Mouse (Mus musculus) kidney, adult 11 months (tissue): ENCODE measurements around the gene BC107364.
"Not testable (repeated sequence)": the region's sequence is repeated elsewhere in the genome, so short reads cannot be mapped to it uniquely, and the experiment has no call there.

Experiments used
- DNase-seq: peaks from one replicate; pipeline ENCODE4 v3.0.0; 2022

Gene BC107364

GRCm38 (mm10) chr3:96449762-96450585 is 2.1 kb downstream of the BC107364 start:
- not testable (repeated sequence) for DNase-seq

- DNase-seq = no peak
Measured at GRCm38 (mm10) chr3:96445436-96445835, 6.7 kb downstream of the BC107364 start.

DNA sequence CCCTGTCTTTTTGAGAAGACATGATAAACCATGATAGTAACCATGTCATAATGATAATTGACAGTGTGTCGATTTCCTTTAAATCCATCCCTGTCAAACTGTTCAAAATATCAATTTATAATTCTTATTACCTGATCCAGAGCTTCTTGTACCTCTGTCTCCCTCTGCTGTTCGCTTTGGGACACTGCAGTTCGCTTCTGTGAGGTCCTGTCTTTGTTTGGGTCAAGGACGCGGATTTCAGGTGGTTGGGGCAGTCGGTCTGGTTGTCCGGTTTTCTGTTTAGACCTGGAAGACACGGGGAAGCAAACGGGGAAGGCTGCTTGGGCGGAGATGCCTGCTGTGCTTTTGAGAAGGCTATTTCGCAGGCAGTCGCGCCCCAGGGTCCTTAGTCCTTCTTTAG is 11.5 kb downstream of the BC107364 start:
- peak; percentile 52 for DNase-seq

- no peak for DNase-seq
Measured at GRCm38 (mm10) chr3:96435557-96436091, 16.5 kb downstream of the BC107364 start.

GRCm38 (mm10) chr3:96432207-96432606 is 19.9 kb downstream of the BC107364 start:
- DNase-seq = no peak

DNA sequence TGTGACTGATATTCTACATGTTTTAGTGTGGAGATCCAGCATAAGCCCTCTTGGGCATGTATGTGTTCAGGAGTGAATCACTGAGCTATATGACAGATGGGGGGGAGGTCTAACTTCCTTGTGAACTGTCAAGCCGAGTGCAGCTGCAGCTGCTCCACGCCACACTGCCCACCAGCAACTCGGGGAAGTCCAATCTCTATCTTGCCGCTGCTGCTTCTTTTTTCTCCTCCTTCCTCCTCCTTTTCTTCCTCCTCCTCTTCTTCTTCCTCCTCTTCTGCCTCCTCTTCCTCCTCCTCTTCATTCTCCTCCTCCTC is 22.3 kb downstream of the BC107364 start:
- DNase-seq = no peak

DNA sequence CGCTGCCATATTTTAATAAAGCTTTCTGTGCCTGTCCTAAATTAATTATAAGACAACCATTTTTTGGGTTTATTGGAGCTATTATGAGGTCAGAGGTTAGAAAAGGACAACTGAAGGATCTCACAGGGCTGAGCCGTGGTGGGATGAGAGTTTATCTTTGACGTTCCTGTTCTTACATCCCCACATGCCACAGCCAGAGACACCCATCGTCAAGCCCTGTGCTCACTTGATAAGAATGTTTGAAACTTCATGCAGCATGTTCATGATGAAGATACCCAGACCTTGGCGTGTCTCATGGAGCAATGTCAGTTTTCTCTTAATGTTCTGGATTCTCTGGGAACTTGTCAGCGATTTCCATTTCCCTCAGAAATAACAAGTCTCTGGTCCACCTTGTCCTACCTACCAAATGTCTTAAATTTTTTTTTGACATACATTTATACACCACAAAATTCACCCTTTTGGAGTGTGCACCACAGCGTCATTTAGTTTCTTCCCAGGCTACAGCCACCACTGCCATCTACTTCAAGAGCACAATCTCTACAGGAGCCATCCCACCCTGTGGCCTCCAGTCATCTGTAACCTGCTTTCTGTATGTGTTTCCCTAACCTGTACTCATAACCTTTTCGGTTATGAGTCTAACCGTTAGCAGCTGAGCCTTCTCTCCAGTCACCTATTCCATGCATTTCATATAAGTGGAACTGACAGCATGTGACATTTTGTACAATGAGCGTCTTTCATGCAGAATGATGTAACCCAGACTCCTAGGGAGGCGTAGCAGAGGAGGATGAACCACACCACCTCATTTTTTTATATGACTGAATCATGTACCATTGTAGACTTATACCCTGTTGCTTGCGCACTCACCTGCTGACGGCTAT is 22.9 kb downstream of the BC107364 start:
- DNase-seq = no peak

GRCm38 (mm10) chr3:96427761-96428462 is 24.2 kb downstream of the BC107364 start:
- DNase-seq = peak; percentile 7

- no peak for DNase-seq
Measured at GRCm38 (mm10) chr3:96427311-96427710, 24.8 kb downstream of the BC107364 start.

DNA sequence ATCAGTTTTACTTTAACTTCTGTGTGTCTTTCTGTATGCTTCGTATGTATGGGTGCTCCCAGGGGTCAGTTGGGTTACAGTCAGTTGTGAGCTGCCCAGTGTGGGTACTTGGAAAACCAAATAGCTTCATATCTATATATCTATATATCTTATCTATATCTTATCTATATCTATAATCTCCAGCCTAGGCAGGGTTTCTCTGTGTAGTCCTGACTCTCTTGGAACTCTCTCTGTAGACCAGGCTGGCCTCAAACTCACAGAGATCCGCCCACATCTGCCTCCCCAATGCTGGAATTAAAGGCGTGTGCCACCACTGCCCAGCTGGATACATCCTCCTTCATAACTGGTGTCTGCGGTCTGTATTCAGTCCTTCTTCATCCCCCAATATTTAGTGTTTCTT is 25.8 kb downstream of the BC107364 start:
- DNase-seq = no peak

GRCm38 (mm10) chr3:96424447-96424846 is 27.7 kb downstream of the BC107364 start:
- not testable (repeated sequence) for DNase-seq

GRCm38 (mm10) chr3:96423889-96424288 is 28.2 kb downstream of the BC107364 start:
- no peak for DNase-seq

DNA sequence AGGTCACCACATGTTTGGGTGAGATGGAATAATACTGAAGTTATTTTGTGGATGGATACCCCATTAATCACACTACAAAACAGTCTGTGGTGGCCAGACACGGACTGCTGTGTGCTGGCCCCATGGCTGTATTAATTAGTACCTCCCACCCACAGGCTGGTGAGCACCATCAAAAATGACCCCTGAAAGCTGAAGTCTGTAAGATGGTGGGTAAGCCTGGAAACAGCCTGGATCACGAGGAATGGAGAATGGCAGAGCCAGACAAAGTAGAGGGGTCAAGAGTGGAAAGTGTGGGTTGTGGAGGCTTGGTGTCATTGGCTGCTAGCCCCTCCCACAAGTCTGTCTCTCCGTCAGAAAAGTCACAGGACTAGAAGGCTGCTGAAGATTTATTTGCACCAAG is 31.3 kb downstream of the BC107364 start:
- DNase-seq = no peak

GRCm38 (mm10) chr3:96418902-96419301 is 33.2 kb downstream of the BC107364 start:
- not testable (repeated sequence) for DNase-seq

GRCm38 (mm10) chr3:96417850-96418815 is 34.0 kb downstream of the BC107364 start:
- DNase-seq = no peak

GRCm38 (mm10) chr3:96416595-96416994 is 35.5 kb downstream of the BC107364 start:
- no peak for DNase-seq

GRCm38 (mm10) chr3:96416056-96416455 is 36.0 kb downstream of the BC107364 start:
- DNase-seq = no peak

- DNase-seq = no peak
Measured at GRCm38 (mm10) chr3:96414951-96415327, 37.2 kb downstream of the BC107364 start.

DNA sequence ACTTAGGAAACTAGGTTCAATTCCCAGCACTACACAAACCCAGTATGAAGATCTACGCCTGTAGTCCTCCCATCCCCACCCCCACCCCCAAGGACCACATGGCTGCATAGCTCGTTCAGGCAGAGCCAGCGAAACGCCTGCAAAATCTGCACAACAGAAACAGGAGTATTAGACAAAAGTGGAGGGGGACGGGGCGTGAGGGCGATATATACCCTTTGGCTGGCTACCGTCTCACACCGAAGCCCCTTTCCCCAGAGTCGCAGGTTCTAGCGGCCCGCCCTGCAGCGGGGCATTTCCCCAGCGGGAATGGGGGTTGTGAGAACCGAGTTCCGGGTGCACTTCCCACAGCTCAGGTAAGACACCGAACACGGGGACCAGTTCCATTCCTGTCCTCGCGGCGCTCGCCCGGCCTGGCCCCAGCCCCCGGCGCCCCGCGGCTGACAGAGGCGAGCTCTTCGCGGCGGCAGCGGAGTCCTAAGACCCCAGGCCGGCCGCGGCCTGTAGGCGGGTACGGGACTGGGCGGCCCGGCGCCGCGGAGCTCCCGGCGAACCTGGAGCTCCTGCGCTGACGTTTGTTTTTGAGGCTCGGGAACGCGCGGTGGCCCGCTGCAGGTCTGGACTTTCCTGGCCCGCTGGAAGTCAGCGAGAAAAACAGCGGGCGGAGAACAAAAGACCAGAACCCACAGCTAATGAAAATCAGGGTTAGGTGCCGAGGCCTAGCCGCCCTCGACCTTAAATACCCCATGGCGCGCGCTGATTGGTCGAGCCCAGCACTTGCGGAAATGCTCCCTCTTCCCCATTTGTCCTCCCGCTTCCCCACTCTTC is 37.8 kb downstream of the BC107364 start:
- peak; percentile 41 for DNase-seq

GRCm38 (mm10) chr3:96413581-96414125 is 38.5 kb downstream of the BC107364 start:
- no peak for DNase-seq

DNA sequence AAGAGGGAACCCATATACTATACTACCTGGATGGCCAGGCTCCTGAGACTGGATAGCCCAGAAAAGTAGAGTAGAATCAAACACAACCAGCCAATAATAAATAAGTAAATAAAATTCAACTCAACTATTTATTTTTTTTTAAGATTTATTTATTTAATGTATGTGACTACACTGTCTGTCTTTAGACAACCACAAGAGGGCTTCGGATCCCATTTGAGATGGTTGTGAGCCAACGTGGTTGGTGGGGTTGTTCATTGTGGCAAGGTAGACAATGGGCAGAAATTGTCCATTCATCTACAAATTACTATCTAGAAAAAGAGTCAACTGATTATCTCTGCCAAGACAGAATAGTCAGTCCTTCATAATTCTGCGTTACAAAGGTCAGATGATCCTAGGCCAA is 40.3 kb downstream of the BC107364 start:
- DNase-seq = no peak
